In the genomic region with DNA sequence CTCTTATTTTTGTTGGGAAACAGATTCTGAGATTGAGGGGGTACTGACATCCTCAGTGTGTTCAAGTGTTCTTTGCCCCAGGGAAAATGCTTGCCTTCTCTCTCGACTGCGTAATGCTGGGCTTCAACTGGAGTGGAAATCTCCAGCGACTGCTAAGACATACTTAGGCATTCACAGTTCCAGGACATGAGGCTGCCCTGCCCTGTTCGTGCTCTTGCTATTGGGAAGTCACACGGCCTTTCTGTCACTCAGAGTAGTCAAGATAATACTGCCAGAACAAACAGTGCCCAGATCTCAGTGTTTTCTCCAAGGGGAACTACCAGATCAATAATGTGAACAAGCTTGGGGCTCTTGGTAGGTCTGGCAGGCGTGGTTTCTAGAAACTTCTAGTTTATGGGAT, we compare ENCODE assay signal across 22 mouse cellular contexts. TPM values are rescaled to one million over a fixed set of nuclear protein-coding genes. Genes with fewer than 3 reads are reported as not detected.
DNase-seq lines count a peak whose midpoint lies in the region; ATAC-seq lines count a peak whose summit lies in the region.
"Had no signal": no experiment of that assay in that cellular context is flagged by ENCODE, and none has a peak within 500 bp of the region (broad histone marks: within the 10 kb centered on the region; RNA-seq: fewer than 3 reads in every experiment).

No protein-coding gene starts in this region.

- H3K27ac ChIP-seq in heart, embryonic 11.5 days (ENCODE audit: low read depth, low read length), result no peak overlapping the region
- H3K27ac ChIP-seq in heart, embryonic 10.5 days, result no peak overlapping the region
- H3K27ac ChIP-seq: embryonic facial prominence, embryonic 15.5 days; forebrain, embryonic 10.5 days; heart, adult 2 months; hindbrain, embryonic 14.5 days had no signal

- no peak overlapping the region for H3K9ac ChIP-seq in heart, embryonic 11.5 days (ENCODE audit: low read depth, low read length)
- H3K9ac ChIP-seq: embryonic facial prominence, embryonic 15.5 days; hindbrain, embryonic 14.5 days had no signal

- no peaks in the 10 kb centered on the region for H3K27me3 ChIP-seq in heart, embryonic 11.5 days (ENCODE audit: control insufficient read depth, insufficient read depth, low read length)
- no peaks in the 10 kb centered on the region for H3K27me3 ChIP-seq in heart, embryonic 10.5 days (ENCODE audit: insufficient read depth, poor library complexity, severe bottlenecking)
- H3K27me3 ChIP-seq: embryonic facial prominence, embryonic 15.5 days had no signal

- no peaks in the 10 kb centered on the region for H3K4me1 ChIP-seq in heart, embryonic 11.5 days (ENCODE audit: control insufficient read depth, insufficient read depth, low read length)
- H3K4me1 ChIP-seq in heart, embryonic 10.5 days, result no peaks in the 10 kb centered on the region; the same call in 1 of the 2 replicates
- H3K4me1 ChIP-seq: forebrain, embryonic 10.5 days had no signal

- ATAC-seq in heart, embryonic 11.5 days (replicated peaks; ENCODE audit: insufficient number of reproducible peaks, low FRiP score, low TSS enrichment), result no peak
- ATAC-seq: forebrain, embryonic 14.5 days; intestine, embryonic 16.5 days had no signal

- intact Hi-C loops in gastrocnemius, postnatal 14 days (cut with DNase I; ENCODE audit: low total_unique reads), result loop anchor here (10.0 kb wide), 2 partner anchors 435 to 545 kb away; no protein-coding TSS in a partner anchor
- intact Hi-C loops in left cerebral cortex, postnatal 36 days (cut with DNase I), result no loop called here

- H3K9me3 ChIP-seq in heart, embryonic 11.5 days (replicated peaks; ENCODE audit: control insufficient read depth, low read length), result no peaks in the 10 kb centered on the region
- no peaks in the 10 kb centered on the region for H3K9me3 ChIP-seq in heart, embryonic 10.5 days
- H3K9me3 ChIP-seq: embryonic facial prominence, embryonic 15.5 days; forebrain, embryonic 10.5 days had no signal

- no peaks in the 10 kb centered on the region for H3K36me3 ChIP-seq in heart, embryonic 11.5 days (ENCODE audit: control insufficient read depth, insufficient read depth, low read length)
- no peaks in the 10 kb centered on the region for H3K36me3 ChIP-seq in heart, embryonic 10.5 days
- H3K36me3 ChIP-seq: embryonic facial prominence, embryonic 15.5 days; forebrain, embryonic 10.5 days had no signal

- DNase-seq in gastrocnemius, adult 18-20 months (ENCODE audit: low spot score), result peak; percentile 47
- no peak for DNase-seq in gastrocnemius, postnatal 14 days
- peak; percentile 47 for DNase-seq in heart, adult 8-10 months (ENCODE audit: low spot score)
- peak; percentile 39 for DNase-seq in heart, embryonic 10.5 days (ENCODE audit: low spot score)
- DNase-seq in skeletal muscle tissue, adult 2 months (ENCODE audit: low read depth, low spot score), result peak; percentile 75
- no peak for DNase-seq in left cerebral cortex, postnatal 36 days (ENCODE audit: low spot score in 2 of 2)
- no peak for DNase-seq in urinary bladder, adult 2 months (ENCODE audit: low spot score)
- DNase-seq: adrenal gland, adult 8-10 months; adrenal gland, postnatal 36 days; cerebellum, adult 2 months; cerebellum, postnatal 10 days; gastrocnemius, postnatal 36 days; kidney, adult 2 months had no signal

- WGBS in heart, embryonic 11.5 days (ENCODE audit: insufficient replicate concordance), result 53% methylated on average over 6 of the region's 6 CpGs
- WGBS in heart, embryonic 10.5 days, result 50% methylated on average over 6 of the region's 6 CpGs

- no peak overlapping the region for H3K4me3 ChIP-seq in heart, embryonic 11.5 days (ENCODE audit: low read depth, low read length)
- H3K4me3 ChIP-seq in heart, embryonic 10.5 days, result no peak overlapping the region
- H3K4me3 ChIP-seq: embryonic facial prominence, embryonic 15.5 days; erythroblast, embryonic 14.5 days; forebrain, embryonic 10.5 days; heart, adult 2 months had no signal

- H3K4me2 ChIP-seq in heart, embryonic 11.5 days, result no peak overlapping the region
- H3K4me2 ChIP-seq: embryonic facial prominence, embryonic 15.5 days; hindbrain, embryonic 14.5 days had no signal

RNA-seq across cellular contexts. Expression of a gene that starts 35.9 kb away (rescaled TPM):
- 1 to 10 TPM in 1 of 2 experiments, under 1 TPM in 1; 0.50 to 1.0 TPM for total RNA-seq in gastrocnemius, adult 18-20 months (2021)
- total RNA-seq in gastrocnemius, postnatal 14 days (2021), result under 1 TPM; 0.14 to 0.27 TPM
- not detected for total RNA-seq in heart, adult 8-10 months (2022)
- polyA plus RNA-seq in heart, embryonic 11.5 days (2014; fragmentation: Nextera tagmentation; extraction: Ambion mirVana), result 0.14 and 0.97 TPM in 2 replicates
- 0.48 and 0.53 TPM in 2 replicates for polyA plus RNA-seq in heart, embryonic 10.5 days (2016; fragmentation: Nextera tagmentation; extraction: Ambion mirVana)
- not detected for total RNA-seq in left cerebral cortex, postnatal 36 days (2021)
- polyA plus RNA-seq in urinary bladder, adult 2 months (2012; rRNA removed), result 2.2 and 2.5 TPM in 2 replicates
- total RNA-seq: MEL had no signal
- polyA plus RNA-seq: erythroblast, embryonic 14.5 days had no signal

Comparison
In these comparisons a context has a peak if more than half of its experiments do, and no peak if none do; other contexts are left out.
1. DNase-seq: peak in gastrocnemius, adult 18-20 months (single experiment), heart, adult 8-10 months (single experiment), heart, embryonic 10.5 days (single experiment) and skeletal muscle tissue, adult 2 months (single experiment); none in gastrocnemius, postnatal 14 days (single experiment), left cerebral cortex, postnatal 36 days (0 of 2) and urinary bladder, adult 2 months (single experiment).